Mouse (Mus musculus): ENCODE results near the gene Zbtb9. TPM values are rescaled to one million over a fixed set of nuclear protein-coding genes. Genes with fewer than 3 reads are reported as not detected.
A peak's percentile ranks its signal among the peaks of the same experiment; 100 is the strongest.

Gene Zbtb9
- polyA plus RNA-seq, 1 experiment from 2014 or later: 18.5 TPM

- peak overlapping the region; percentile 88 for H3K4me3 ChIP-seq
- peak overlapping the region; percentile 97; the same call in 1 of the 2 replicates for H3K9ac ChIP-seq (replicated peaks)
- H3K27ac ChIP-seq (replicated peaks): peak overlapping the region; percentile 94
- H3K4me2 ChIP-seq (replicated peaks): peak overlapping the region; percentile 100
- H3K27me3 ChIP-seq: no peaks in the 10 kb centered on the region
- peaks cover 84% of the 10 kb centered on the region for H3K4me1 ChIP-seq
- 30% methylated on average over 5 of the region's 5 CpGs for WGBS
- ATAC-seq (ENCODE audit: low FRiP score, low read depth): no peak
- no peaks in the 10 kb centered on the region for H3K9me3 ChIP-seq
- H3K36me3 ChIP-seq: peaks cover 3% of the 10 kb centered on the region
Observed at GRCm38 (mm10) chr17:26949866-26950265, 23.1 kb upstream of the Zbtb9 start.

- peak overlapping the region; percentile 97 for H3K9ac ChIP-seq (replicated peaks)
- H3K4me2 ChIP-seq (replicated peaks): peak overlapping the region; percentile 100
- H3K4me3 ChIP-seq: peak overlapping the region; percentile 46
- H3K36me3 ChIP-seq: peaks cover 12% of the 10 kb centered on the region
- ATAC-seq (ENCODE audit: low FRiP score, low read depth): no peak
- no peaks in the 10 kb centered on the region for H3K9me3 ChIP-seq
- WGBS: 28% methylated on average over 7 of the region's 7 CpGs
- H3K27ac ChIP-seq (replicated peaks): peak overlapping the region; percentile 80
- H3K27me3 ChIP-seq: no peaks in the 10 kb centered on the region
- H3K4me1 ChIP-seq: peaks cover 79% of the 10 kb centered on the region
Observed at GRCm38 (mm10) chr17:26950560-26951288, 22.2 kb upstream of the Zbtb9 start.

GRCm38 (mm10) chr17:26951406-26951805, 21.6 kb upstream of the Zbtb9 start:
- peak overlapping the region; percentile 80 for H3K27ac ChIP-seq (replicated peaks)
- H3K4me2 ChIP-seq (replicated peaks): peak overlapping the region; percentile 100

GRCm38 (mm10) chr17:26951952-26952877, 20.8 kb upstream of the Zbtb9 start:
- H3K4me1 ChIP-seq: peaks cover 64% of the 10 kb centered on the region
- H3K27ac ChIP-seq (replicated peaks): peak overlapping the region; percentile 80
- peaks cover 27% of the 10 kb centered on the region for H3K36me3 ChIP-seq
- H3K27me3 ChIP-seq: no peaks in the 10 kb centered on the region
- WGBS: 2% methylated on average over 22 of the region's 23 CpGs
- ATAC-seq (ENCODE audit: low FRiP score, low read depth): no peak; the same call in 1 of the 2 replicates
- peak overlapping the region; percentile 46 for H3K4me3 ChIP-seq
- peak overlapping the region; percentile 100 for H3K4me2 ChIP-seq (replicated peaks)
- H3K9ac ChIP-seq (replicated peaks): peak overlapping the region; percentile 97
- H3K9me3 ChIP-seq: no peaks in the 10 kb centered on the region

More at GRCm38 (mm10) chr17:26951406-26951805, 21.6 kb upstream of the Zbtb9 start:
- peaks cover 19% of the 10 kb centered on the region for H3K36me3 ChIP-seq
- no peaks in the 10 kb centered on the region for H3K9me3 ChIP-seq
- under 1% methylated on average over 11 of the region's 11 CpGs for WGBS
- peaks cover 72% of the 10 kb centered on the region for H3K4me1 ChIP-seq
- peak; percentile 50 for ATAC-seq (ENCODE audit: low FRiP score, low read depth)
- peak overlapping the region; percentile 46 for H3K4me3 ChIP-seq
- no peaks in the 10 kb centered on the region for H3K27me3 ChIP-seq
- H3K9ac ChIP-seq (replicated peaks): peak overlapping the region; percentile 97

GRCm38 (mm10) chr17:26953201-26953600, 19.8 kb upstream of the Zbtb9 start:
- Histone ChIP-seq H3K27ac (replicated peaks) (peak overlapping the region; percentile 30; the same call in 1 of the 2 replicates), H3K4me1 (peaks cover 56% of the 10 kb centered on the region)

GRCm38 (mm10) chr17:26953726-26954125, 19.2 kb upstream of the Zbtb9 start:
- 24% methylated on average over 7 of the region's 16 CpGs for WGBS
- Histone ChIP-seq H3K36me3 (peaks cover 42% of the 10 kb centered on the region), H3K4me3 (peak overlapping the region; percentile 46), H3K9ac (replicated peaks) (peak overlapping the region; percentile 97), H3K9me3 (no peaks in the 10 kb centered on the region), H3K4me1 (peaks cover 54% of the 10 kb centered on the region), H3K4me2 (replicated peaks) (peak overlapping the region; percentile 100), H3K27me3 (no peaks in the 10 kb centered on the region), H3K27ac (replicated peaks) (0 out of 2 replicates have a peak overlapping the region, but pooled peaks have one; percentile 30)
- ATAC-seq (ENCODE audit: low FRiP score, low read depth): no peak

More at GRCm38 (mm10) chr17:26953201-26953600, 19.8 kb upstream of the Zbtb9 start:
- H3K9ac ChIP-seq (replicated peaks): peak overlapping the region; percentile 97
- H3K9me3 ChIP-seq: no peaks in the 10 kb centered on the region
- WGBS: 12% methylated on average over 6 of the region's 6 CpGs
- peak overlapping the region; percentile 100 for H3K4me2 ChIP-seq (replicated peaks)
- H3K36me3 ChIP-seq: peaks cover 37% of the 10 kb centered on the region
- no peak for ATAC-seq (ENCODE audit: low FRiP score, low read depth)
- no peaks in the 10 kb centered on the region for H3K27me3 ChIP-seq
- peak overlapping the region; percentile 46 for H3K4me3 ChIP-seq

- H3K27ac ChIP-seq (replicated peaks): no peak overlapping the region
Observed at GRCm38 (mm10) chr17:26956309-26956708, 16.7 kb upstream of the Zbtb9 start.

GRCm38 (mm10) chr17:26956895-26957294, 16.1 kb upstream of the Zbtb9 start:
- no peak overlapping the region for H3K4me3 ChIP-seq
- H3K9me3 ChIP-seq: no peaks in the 10 kb centered on the region
- peaks cover 22% of the 10 kb centered on the region for H3K4me1 ChIP-seq
- peaks cover 73% of the 10 kb centered on the region for H3K36me3 ChIP-seq
- H3K4me2 ChIP-seq (replicated peaks): no peak overlapping the region
- H3K27ac ChIP-seq (replicated peaks): no peak overlapping the region
- WGBS: 94% methylated on average over 18 of the region's 18 CpGs
- no peak for ATAC-seq (ENCODE audit: low FRiP score, low read depth)
- H3K27me3 ChIP-seq: no peaks in the 10 kb centered on the region
- no peak overlapping the region for H3K9ac ChIP-seq (replicated peaks)

More at GRCm38 (mm10) chr17:26956309-26956708, 16.7 kb upstream of the Zbtb9 start:
- H3K36me3 ChIP-seq: peaks cover 68% of the 10 kb centered on the region
- peaks cover 28% of the 10 kb centered on the region for H3K4me1 ChIP-seq
- H3K9me3 ChIP-seq: no peaks in the 10 kb centered on the region
- no peak overlapping the region for H3K4me2 ChIP-seq (replicated peaks)
- 87% methylated on average over 5 of the region's 5 CpGs for WGBS
- no peak for ATAC-seq (ENCODE audit: low FRiP score, low read depth)
- no peak overlapping the region for H3K9ac ChIP-seq (replicated peaks)
- H3K27me3 ChIP-seq: no peaks in the 10 kb centered on the region
- H3K4me3 ChIP-seq: no peak overlapping the region

GRCm38 (mm10) chr17:26957872-26958271, 15.1 kb upstream of the Zbtb9 start:
- 91% methylated on average over 5 of the region's 5 CpGs for WGBS
- Histone ChIP-seq H3K4me1 (peaks cover 12% of the 10 kb centered on the region), H3K27me3 (no peaks in the 10 kb centered on the region), H3K36me3 (peaks cover 83% of the 10 kb centered on the region), H3K4me3 (no peak overlapping the region), H3K9me3 (no peaks in the 10 kb centered on the region), H3K9ac (replicated peaks) (no peak overlapping the region), H3K4me2 (replicated peaks) (no peak overlapping the region), H3K27ac (replicated peaks) (no peak overlapping the region)
- no peak for ATAC-seq (ENCODE audit: low FRiP score, low read depth)

GRCm38 (mm10) chr17:26958880-26959279, 14.1 kb upstream of the Zbtb9 start:
- Histone ChIP-seq H3K27ac (replicated peaks) (no peak overlapping the region), H3K9me3 (no peaks in the 10 kb centered on the region), H3K36me3 (peaks cover 89% of the 10 kb centered on the region), H3K4me1 (peaks cover 2% of the 10 kb centered on the region), H3K27me3 (no peaks in the 10 kb centered on the region), H3K4me3 (no peak overlapping the region), H3K4me2 (replicated peaks) (no peak overlapping the region), H3K9ac (replicated peaks) (no peak overlapping the region)
- ATAC-seq (ENCODE audit: low FRiP score, low read depth): no peak
- 60% methylated on average over 5 of the region's 5 CpGs for WGBS

- Histone ChIP-seq H3K9ac (replicated peaks) (no peak overlapping the region), H3K4me2 (replicated peaks) (no peak overlapping the region), H3K4me1 (no peaks in the 10 kb centered on the region; the same call in 1 of the 2 replicates), H3K9me3 (no peaks in the 10 kb centered on the region), H3K27me3 (no peaks in the 10 kb centered on the region), H3K4me3 (no peak overlapping the region), H3K36me3 (peaks cover 95% of the 10 kb centered on the region), H3K27ac (replicated peaks) (no peak overlapping the region)
- 95% methylated on average over 4 of the region's 4 CpGs for WGBS
- ATAC-seq (ENCODE audit: low FRiP score, low read depth): no peak
Observed at GRCm38 (mm10) chr17:26959815-26960214, 13.2 kb upstream of the Zbtb9 start.

All from midbrain, embryonic 12.5 days (tissue).